Mouse (Mus musculus): ENCODE data around the gene Gm3532. TPM values are rescaled to one million over a fixed set of nuclear protein-coding genes. Genes with fewer than 3 reads are reported as not detected.

The Gm3532 gene
- not detected for total RNA-seq (2023)

DNA sequence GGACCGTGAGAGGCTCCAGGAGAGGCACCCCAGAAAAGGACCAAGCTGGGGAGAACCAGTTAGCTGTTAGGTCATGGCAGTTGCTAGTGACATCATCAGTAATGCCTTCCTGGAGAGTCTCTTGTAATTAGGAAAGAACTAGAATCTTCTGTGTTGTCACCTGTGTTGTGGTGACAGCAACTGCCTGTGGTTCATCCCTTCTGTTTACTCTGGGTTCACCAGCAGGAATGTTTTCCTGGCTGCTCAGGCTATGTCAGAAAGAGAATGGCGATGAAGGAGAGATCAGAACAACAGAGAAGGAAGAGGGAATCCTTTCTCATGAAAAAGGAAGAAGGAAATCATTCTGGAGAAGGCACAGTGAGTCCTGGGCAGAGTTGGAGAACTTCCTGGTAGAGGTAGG, at the start of gene Gm3532:
Gene Gm3532, plus strand, starts transcription at position 301 of the 400 bp plus-strand sequence.

DNA sequence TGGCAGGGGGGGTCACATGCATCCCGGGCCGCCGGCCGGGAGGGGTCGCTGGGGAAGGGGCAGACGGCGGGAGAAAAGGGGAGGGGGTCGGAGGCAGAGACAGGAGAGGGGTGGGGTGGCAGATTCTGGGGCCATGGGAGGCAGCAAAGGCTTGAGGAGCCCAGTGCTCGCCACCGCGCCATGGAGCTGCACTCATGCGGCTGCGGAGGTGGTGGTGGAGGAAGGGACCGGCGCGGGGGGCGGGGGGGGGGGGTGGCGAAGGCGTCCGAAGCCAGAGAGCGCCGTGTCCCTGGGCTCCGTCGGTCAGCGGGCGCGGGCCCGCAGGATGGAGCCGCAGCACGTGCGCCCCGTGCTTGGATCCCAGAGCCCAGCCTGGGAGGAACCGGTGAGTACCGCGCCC, 36.9 kb upstream of the Gm3532 start, which contains the start of gene Gm3488:
Gene Gm3488, plus strand, starts transcription at position 301 of the 400 bp plus-strand sequence.

Other genes starting within 250 kb of the Gm3532 start
- gene Gm3542, start 203.6 kb upstream of the Gm3532 start, total RNA-seq (2023): not detected
- gene Gm3500, start 149.4 kb upstream of the Gm3532 start, total RNA-seq (2023): not detected
- gene Gm3194, start 83.0 kb upstream of the Gm3532 start, total RNA-seq (2023): 1 to 10 TPM in 1 of 2 experiments, under 1 TPM in 1; 0.76 to 1.2 TPM
- not detected for gene Gm8246, start 60.7 kb upstream of the Gm3532 start, total RNA-seq (2023)
- gene Gm3187, start 54.3 kb upstream of the Gm3532 start, total RNA-seq (2023): not detected
- gene Gm3488, start 36.8 kb upstream of the Gm3532 start, total RNA-seq (2023): under 1 TPM in 1 of 2 experiments, not detected in 1; 0.71 TPM
- gene Gm8265, start 94.5 kb downstream of the Gm3532 start, total RNA-seq (2023): not detected
- not detected for gene Gm9603, start 149.0 kb downstream of the Gm3532 start, total RNA-seq (2023)
- under 1 TPM in 1 of 2 experiments, not detected in 1; 0.59 TPM for gene Gm3373, start 203.1 kb downstream of the Gm3532 start, total RNA-seq (2023)